Mouse (Mus musculus) forebrain, postnatal 0 days (tissue): ENCODE results near the gene Rhof. TPM values are rescaled to one million over a fixed set of nuclear protein-coding genes. Genes with fewer than 3 reads are reported as not detected.
A peak's percentile ranks its signal among the peaks of the same experiment; 100 is the strongest.

Experiments used
- ATAC-seq: fragments of 200-750 bp; cut with Nextera tagmentation; 2 replicates; pipeline ENCODE4 v1.8.0; 2017; ENCODE audit warnings: mild to moderate bottlenecking, moderate library complexity
- DNase-seq: peaks from one replicate; pipeline ENCODE4 v3.0.0-alpha.2; 2015
- H3K27ac ChIP-seq: fragments of 300-500 bp; sonication (generic); 2 replicates; pipeline ENCODE4 v1.5.1; 2014; ENCODE audit warnings: low read depth, mild to moderate bottlenecking, antibody characterized with exemption, low read length, moderate library complexity, mixed read lengths
- H3K27me3 ChIP-seq: fragments of 300-500 bp; sonication (generic); 2 replicates; pipeline ENCODE4 v1.6.1; 2014; ENCODE audit warnings: mild to moderate bottlenecking, low read length, mixed read lengths; ENCODE audit not compliant: insufficient read depth
- H3K36me3 ChIP-seq: fragments of 300-500 bp; sonication (generic); 2 replicates; pipeline ENCODE4 v1.6.1; 2014; ENCODE audit warnings: mild to moderate bottlenecking, moderate library complexity; ENCODE audit not compliant: insufficient read depth
- H3K4me1 ChIP-seq: fragments of 300-500 bp; sonication (generic); 2 replicates; pipeline ENCODE4 v1.6.1; 2014; ENCODE audit warnings: antibody characterized with exemption; ENCODE audit not compliant: insufficient read depth
- H3K4me2 ChIP-seq: fragments of 300-500 bp; sonication (generic); 2 replicates; pipeline ENCODE4 v1.6.1; 2014; ENCODE audit warnings: low read depth, mild to moderate bottlenecking, moderate library complexity
- H3K4me3 ChIP-seq: fragments of 300-500 bp; sonication (generic); 2 replicates; pipeline ENCODE4 v1.5.1; 2014; ENCODE audit warnings: low read depth, low read length, mixed read lengths
- H3K9ac ChIP-seq: fragments of 300-500 bp; sonication (generic); 2 replicates; pipeline ENCODE4 v1.6.1; 2014; ENCODE audit warnings: mild to moderate bottlenecking
- H3K9me3 ChIP-seq: fragments of 300-500 bp; sonication (generic); 2 replicates; pipeline ENCODE4 v1.6.1; 2016; ENCODE audit warnings: low read length
- CTCF ChIP-seq: sonication (generic); IDR thresholded peaks from 2 replicates; pipeline ENCODE4 v1.5.1; 2016; ENCODE audit warnings: antibody characterized with exemption, control low read depth, low read depth
- WGBS: fragments of 180-500 bp; shearing (Covaris S2); extraction: QIAGEN DNeasy Blood & Tissue Kit; methylation state at CpG from one replicate; pipeline ENCODE4 v1.1.7; 2014; 5-methylcytosine and 5-hydroxymethylcytosine counted together
- polyA plus RNA-seq: library from polyadenylated mRNA; unstranded; fragments of >200 nt; fragmentation: Nextera tagmentation; extraction: Ambion mirVana; gene quantifications from 2 replicates; pipeline ENCODE4 v1.2.1, GENCODE M21; 2015
- total RNA-seq: library from RNA; depleted of rRNA; stranded (reverse); fragments of >200 nt; gene quantifications from 2 replicates; pipeline ENCODE4 v1.2.3, GENCODE M21; 2014

Gene Rhof
- total and polyA plus RNA-seq, 2 experiments from 2014 or later = 25.3 to 38.7 TPM

DNA sequence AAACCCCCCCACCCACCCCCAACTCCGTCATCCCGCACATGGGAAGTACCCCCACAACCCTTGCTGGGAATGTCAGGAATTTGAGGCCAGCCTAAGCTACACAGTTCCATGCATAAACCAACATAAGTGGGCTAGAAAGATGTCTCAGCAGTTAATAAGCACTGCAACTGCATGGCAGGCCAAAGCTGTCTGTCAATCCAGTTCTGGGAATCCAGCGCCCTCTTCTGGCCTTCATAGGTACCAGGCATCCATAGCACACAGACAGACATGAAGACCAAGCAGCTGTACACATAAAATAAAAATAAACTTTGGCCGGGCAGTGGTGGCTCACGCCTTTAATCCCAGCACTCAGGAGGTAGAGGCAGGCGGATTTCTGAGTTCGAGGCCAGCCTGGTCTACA, 22.9 kb upstream of the Rhof start:
- no peak overlapping the region for H3K4me2 ChIP-seq
- H3K4me3 ChIP-seq = no peak overlapping the region
- peaks cover 63% of the 10 kb centered on the region for H3K36me3 ChIP-seq
- no peak overlapping the region for H3K27ac ChIP-seq
- no peaks in the 10 kb centered on the region for H3K9me3 ChIP-seq
- peak; percentile 78 for TF ChIP-seq CTCF
- H3K27me3 ChIP-seq = no peaks in the 10 kb centered on the region
- peak; percentile 74 for DNase-seq
- 52% methylated on average over 7 of the region's 7 CpGs for WGBS
- peak; percentile 55; the same call in 1 of the 2 replicates for ATAC-seq
- peaks cover 8% of the 10 kb centered on the region for H3K4me1 ChIP-seq
- H3K9ac ChIP-seq = no peak overlapping the region

DNA sequence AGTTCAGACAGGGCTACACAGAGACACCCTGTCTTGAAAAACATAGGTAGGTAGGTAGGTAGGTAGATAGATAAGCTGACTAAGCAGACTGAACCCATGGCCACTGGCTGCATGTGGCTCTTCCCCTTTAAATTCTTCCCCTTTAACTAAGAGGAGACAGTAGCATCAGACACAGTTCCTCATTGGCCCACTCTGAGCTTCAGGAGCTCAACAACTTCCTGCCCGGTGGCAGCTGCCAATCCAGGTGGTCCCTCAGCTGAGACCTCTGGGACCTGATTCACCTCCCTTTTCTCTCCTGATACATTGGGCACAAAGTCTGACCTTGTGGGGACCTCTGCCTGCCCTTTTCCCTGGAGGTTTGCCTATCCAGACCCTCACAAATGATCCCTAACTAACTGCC, 20.4 kb upstream of the Rhof start:
- no peaks in the 10 kb centered on the region for H3K27me3 ChIP-seq
- H3K4me1 ChIP-seq = peaks cover 19% of the 10 kb centered on the region
- H3K4me2 ChIP-seq = no peak overlapping the region
- 71% methylated on average over 1 of the region's 1 CpGs for WGBS
- H3K36me3 ChIP-seq = peaks cover 50% of the 10 kb centered on the region
- no peak for TF ChIP-seq CTCF
- H3K4me3 ChIP-seq = no peak overlapping the region
- no peaks in the 10 kb centered on the region for H3K9me3 ChIP-seq
- DNase-seq (no peak), ATAC-seq (no peak)
- H3K9ac ChIP-seq = no peak overlapping the region
- no peak overlapping the region for H3K27ac ChIP-seq

DNA sequence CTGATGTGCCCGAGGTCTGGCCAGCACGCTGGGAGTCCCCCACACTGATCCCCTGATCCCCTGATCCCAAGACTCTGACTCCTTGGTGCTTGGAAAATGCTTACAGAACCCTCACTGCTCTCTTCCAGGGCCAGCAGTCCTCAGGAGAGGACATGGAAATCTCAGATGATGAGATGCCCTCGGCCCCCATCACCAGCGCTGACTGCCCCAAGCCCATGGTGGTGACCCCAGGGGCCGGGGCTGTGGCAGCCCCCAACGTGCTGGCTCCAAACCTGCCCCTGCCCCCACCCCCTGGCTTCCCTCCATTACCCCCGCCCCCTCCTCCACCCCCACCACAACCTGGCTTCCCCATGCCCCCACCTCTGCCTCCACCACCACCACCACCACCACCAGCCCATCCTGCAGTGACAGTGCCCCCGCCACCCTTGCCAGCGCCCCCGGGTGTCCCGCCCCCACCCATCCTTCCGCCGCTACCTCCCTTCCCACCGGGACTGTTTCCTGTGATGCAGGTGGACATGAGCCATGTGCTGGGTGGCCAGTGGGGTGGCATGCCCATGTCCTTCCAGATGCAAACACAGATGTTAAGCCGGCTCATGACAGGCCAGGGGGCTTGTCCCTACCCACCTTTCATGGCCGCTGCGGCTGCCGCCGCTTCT, 19.3 kb upstream of the Rhof start:
- TF ChIP-seq CTCF = no peak
- no peak overlapping the region for H3K4me3 ChIP-seq
- H3K27ac ChIP-seq = no peak overlapping the region
- no peak overlapping the region for H3K4me2 ChIP-seq
- DNase-seq (no peak), ATAC-seq (no peak)
- no peaks in the 10 kb centered on the region for H3K27me3 ChIP-seq
- H3K36me3 ChIP-seq = peaks cover 50% of the 10 kb centered on the region
- no peaks in the 10 kb centered on the region for H3K9me3 ChIP-seq
- peaks cover 19% of the 10 kb centered on the region for H3K4me1 ChIP-seq
- 94% methylated on average over 18 of the region's 19 CpGs for WGBS
- no peak overlapping the region for H3K9ac ChIP-seq

DNA sequence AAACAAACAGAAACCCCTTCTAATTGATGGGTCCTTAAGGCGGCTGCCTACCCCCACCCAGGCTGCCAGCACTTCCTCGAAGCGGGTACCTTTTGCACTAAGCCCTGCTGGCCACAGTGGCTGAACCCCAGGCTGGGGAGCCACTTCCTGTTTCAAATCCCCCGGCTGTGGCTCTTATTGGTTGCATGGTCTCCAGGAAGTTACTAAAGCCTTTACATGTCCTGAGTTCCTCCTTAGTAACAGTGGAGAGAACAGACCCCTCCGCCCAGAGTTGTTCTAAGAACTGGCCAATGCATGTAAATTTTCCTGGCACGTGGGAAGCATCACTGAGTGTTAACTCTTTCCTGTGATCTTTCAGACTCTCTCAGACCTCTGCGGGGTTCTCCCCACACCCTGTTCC, 18.6 kb upstream of the Rhof start:
- no peak for TF ChIP-seq CTCF

DNA sequence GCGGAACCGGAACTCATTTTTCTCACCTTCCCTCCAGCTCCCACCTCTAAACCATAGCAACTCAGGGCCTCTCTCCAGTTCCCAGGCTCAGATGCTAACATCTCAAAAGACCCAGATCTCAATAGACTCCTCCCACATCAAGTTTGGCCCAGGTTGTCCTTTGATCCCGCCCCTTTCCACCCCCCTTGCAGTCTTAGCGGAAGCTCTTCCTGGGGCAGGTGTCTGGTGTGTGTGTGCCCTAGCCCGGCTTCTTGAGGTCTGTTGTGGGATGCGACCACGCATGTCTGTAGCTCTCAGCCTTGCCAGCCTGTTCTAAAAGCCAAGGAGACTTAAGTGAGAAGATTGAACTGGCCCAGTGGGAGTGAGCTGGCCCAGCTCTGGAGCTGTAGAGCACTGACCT, 18.1 kb upstream of the Rhof start:
- peaks cover 19% of the 10 kb centered on the region for H3K4me1 ChIP-seq

More for the DNA sequence above, 18.6 kb upstream of the Rhof start:
- H3K9ac ChIP-seq = no peak overlapping the region
- H3K4me2 ChIP-seq = peak overlapping the region; percentile 69
- H3K27me3 ChIP-seq = no peaks in the 10 kb centered on the region
- H3K4me3 ChIP-seq = peak overlapping the region; percentile 40; the same call in 1 of the 2 replicates
- peak; percentile 49 for ATAC-seq
- peak; percentile 37 for DNase-seq
- H3K27ac ChIP-seq = no peak overlapping the region
- no peaks in the 10 kb centered on the region for H3K9me3 ChIP-seq
- peaks cover 50% of the 10 kb centered on the region for H3K36me3 ChIP-seq
- peaks cover 19% of the 10 kb centered on the region for H3K4me1 ChIP-seq
- 31% methylated on average over 7 of the region's 7 CpGs for WGBS

DNA sequence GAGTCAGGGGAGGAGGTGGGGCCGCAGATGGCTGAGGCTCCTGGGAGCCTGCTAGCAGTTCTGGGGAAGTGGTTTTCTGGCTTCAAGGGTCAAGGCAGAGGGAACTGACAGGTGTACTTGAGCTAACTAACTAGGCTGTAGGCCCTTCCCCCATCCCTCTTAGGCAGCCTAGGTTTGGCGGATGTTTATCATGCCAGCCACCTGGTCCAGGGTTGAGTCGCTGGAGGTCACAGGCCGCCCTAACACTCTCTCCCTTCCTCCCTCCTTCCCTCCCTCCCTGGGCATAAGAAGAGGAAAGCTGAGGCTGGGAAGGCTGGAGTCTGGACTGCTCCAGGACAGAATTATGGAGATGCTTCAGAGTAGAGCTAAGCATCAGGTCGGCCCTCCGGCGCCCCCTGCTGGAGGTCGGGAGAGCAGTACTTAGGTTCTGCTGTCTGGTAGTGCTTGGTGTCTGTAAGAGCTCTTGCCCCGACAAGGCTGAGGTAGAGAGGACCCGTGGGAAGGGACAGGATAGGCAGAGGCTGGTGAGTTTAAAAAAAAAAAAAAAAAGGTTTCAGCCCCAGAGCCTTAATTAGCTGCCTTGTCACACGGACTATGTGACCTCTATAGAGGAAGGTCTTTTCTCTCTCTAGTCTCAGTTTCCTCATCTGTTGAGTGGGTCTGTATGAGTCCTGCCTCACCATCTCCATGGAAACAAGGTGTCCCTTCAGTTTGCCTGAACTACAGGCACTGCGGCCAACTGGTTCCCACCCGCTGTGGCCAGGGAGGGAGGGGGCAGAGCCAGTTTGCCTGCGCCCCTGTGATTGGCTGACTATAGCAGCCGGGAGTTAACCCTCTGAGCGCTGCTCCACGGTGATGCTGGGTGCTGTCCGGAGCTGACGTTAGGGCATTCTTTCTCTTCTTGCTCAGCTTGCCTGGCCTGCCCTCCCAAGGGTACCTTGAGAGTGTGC, 17.2 kb upstream of the Rhof start:
- peak overlapping the region; percentile 69 for H3K4me2 ChIP-seq
- no peak overlapping the region for H3K27ac ChIP-seq
- no peaks in the 10 kb centered on the region for H3K27me3 ChIP-seq
- DNase-seq (peak; percentile 90), ATAC-seq (peak; percentile 94)
- H3K36me3 ChIP-seq = peaks cover 50% of the 10 kb centered on the region
- peaks cover 26% of the 10 kb centered on the region for H3K4me1 ChIP-seq
- H3K9ac ChIP-seq = peak overlapping the region; percentile 39
- TF ChIP-seq CTCF = peak; percentile 95
- no peaks in the 10 kb centered on the region for H3K9me3 ChIP-seq
- H3K4me3 ChIP-seq = peak overlapping the region; percentile 40
- WGBS = 10% methylated on average over 19 of the region's 19 CpGs

More for the DNA sequence above, 18.1 kb upstream of the Rhof start:
- TF ChIP-seq CTCF = no peak
- Histone ChIP-seq H3K27ac (no peak overlapping the region), H3K4me3 (peak overlapping the region; percentile 40), H3K36me3 (peaks cover 50% of the 10 kb centered on the region), H3K9ac (peak overlapping the region; percentile 39; the same call in 1 of the 2 replicates), H3K9me3 (no peaks in the 10 kb centered on the region), H3K4me2 (peak overlapping the region; percentile 69), H3K27me3 (no peaks in the 10 kb centered on the region)
- no peak for DNase-seq
- no peak for ATAC-seq
- WGBS = 38% methylated on average over 7 of the region's 7 CpGs
